Mouse (Mus musculus) liver, embryonic 13.5 days (tissue): ENCODE results near the gene Setd1a. TPM values are rescaled to one million over a fixed set of nuclear protein-coding genes. Genes with fewer than 3 reads are reported as not detected.

Experiments
- ATAC-seq: fragments of 200-750 bp; cut with Nextera tagmentation; 2 replicates; pipeline ENCODE4 v1.8.0; 2017; ENCODE audit warnings: low read depth, mild to moderate bottlenecking, moderate number of reproducible peaks, moderate library complexity
- DNase-seq: peaks from one replicate; pipeline ENCODE4 v3.0.0; 2022
- H3K27ac ChIP-seq: fragments of 300-500 bp; sonication (generic); 2 replicates; pipeline ENCODE4 v1.5.1; 2015; ENCODE audit warnings: moderate library complexity, mild to moderate bottlenecking, inconsistent platforms
- H3K27me3 ChIP-seq: fragments of 300-500 bp; sonication (generic); 2 replicates; pipeline ENCODE4 v1.6.1; 2015; ENCODE audit warnings: mild to moderate bottlenecking, inconsistent platforms
- H3K36me3 ChIP-seq: fragments of 300-500 bp; sonication (generic); 2 replicates; pipeline ENCODE4 v1.6.1; 2015; ENCODE audit warnings: mild to moderate bottlenecking, inconsistent platforms
- H3K4me1 ChIP-seq: fragments of 300-500 bp; sonication (generic); replicated peaks from 2 replicates; pipeline ENCODE4 v1.6.1; 2015; ENCODE audit warnings: inconsistent platforms
- H3K4me2 ChIP-seq: fragments of 300-500 bp; sonication (generic); 2 replicates; pipeline ENCODE4 v1.6.1; 2015; ENCODE audit warnings: inconsistent platforms, mild to moderate bottlenecking, moderate library complexity
- H3K4me3 ChIP-seq: fragments of 300-500 bp; sonication (generic); replicated peaks from 2 replicates; pipeline ENCODE4 v1.5.1; 2015; ENCODE audit warnings: mild to moderate bottlenecking, inconsistent platforms
- H3K9ac ChIP-seq: fragments of 300-500 bp; sonication (generic); 2 replicates; pipeline ENCODE4 v1.6.1; 2015; ENCODE audit warnings: mild to moderate bottlenecking, inconsistent platforms
- H3K9me3 ChIP-seq: fragments of 300-500 bp; sonication (generic); replicated peaks from 2 replicates; pipeline ENCODE4 v1.6.1; 2016; ENCODE audit warnings: inconsistent platforms
- WGBS: fragments of 180-500 bp; shearing (Covaris S2); methylation state at CpG from one replicate; pipeline ENCODE4 v1.1.7; 2015; ENCODE audit not compliant: insufficient replicate concordance; 5-methylcytosine and 5-hydroxymethylcytosine counted together
- polyA plus RNA-seq: library from polyadenylated mRNA; unstranded; fragments of >200 nt; fragmentation: Nextera tagmentation; extraction: Ambion mirVana; gene quantifications from 2 replicates; pipeline ENCODE4 v1.2.1, GENCODE M21; 2015

The Setd1a gene
- polyA plus RNA-seq, 1 experiment from 2014 or later = 8.4 TPM

GRCm38 (mm10) chr7:127750131-127751127 is 26.0 kb upstream of the Setd1a start:
- no peak for ATAC-seq
- WGBS = 80% methylated on average over 19 of the region's 19 CpGs
- peaks cover 58% of the 10 kb centered on the region for H3K36me3 ChIP-seq

GRCm38 (mm10) chr7:127751619-127752018 is 24.9 kb upstream of the Setd1a start:
- DNase-seq = no peak
- Histone ChIP-seq H3K4me3 (no peak overlapping the region), H3K4me2 (no peak overlapping the region), H3K4me1 (peaks cover 16% of the 10 kb centered on the region), H3K9me3 (no peaks in the 10 kb centered on the region), H3K9ac (no peak overlapping the region), H3K27me3 (no peaks in the 10 kb centered on the region), H3K36me3 (peaks cover 59% of the 10 kb centered on the region), H3K27ac (0 out of 2 replicates have a peak overlapping the region, but pooled peaks have one; percentile 3)
- ATAC-seq = no peak
- WGBS = 87% methylated on average over 5 of the region's 5 CpGs

More at GRCm38 (mm10) chr7:127750131-127751127, 26.0 kb upstream of the Setd1a start:
- no peak overlapping the region for H3K9ac ChIP-seq
- no peaks in the 10 kb centered on the region for H3K9me3 ChIP-seq
- H3K27me3 ChIP-seq = no peaks in the 10 kb centered on the region
- no peak overlapping the region for H3K4me3 ChIP-seq
- no peak for DNase-seq
- H3K4me2 ChIP-seq = no peak overlapping the region
- H3K27ac ChIP-seq = no peak overlapping the region
- H3K4me1 ChIP-seq = peaks cover 22% of the 10 kb centered on the region

- DNase-seq (no peak), ATAC-seq (no peak)
- no peak overlapping the region for H3K4me3 ChIP-seq
- H3K27ac ChIP-seq = no peak overlapping the region
- no peaks in the 10 kb centered on the region for H3K27me3 ChIP-seq
- H3K9me3 ChIP-seq = no peaks in the 10 kb centered on the region
- H3K4me1 ChIP-seq = peaks cover 11% of the 10 kb centered on the region
- peaks cover 59% of the 10 kb centered on the region for H3K36me3 ChIP-seq
- no peak overlapping the region for H3K9ac ChIP-seq
- no peak overlapping the region for H3K4me2 ChIP-seq
- WGBS = 89% methylated on average over 27 of the region's 27 CpGs
Observed at GRCm38 (mm10) chr7:127752069-127752468, 24.4 kb upstream of the Setd1a start.

GRCm38 (mm10) chr7:127753158-127753557 is 23.3 kb upstream of the Setd1a start:
- Histone ChIP-seq H3K9ac (no peak overlapping the region), H3K27me3 (no peaks in the 10 kb centered on the region), H3K27ac (no peak overlapping the region), H3K4me2 (no peak overlapping the region), H3K4me1 (0 out of 2 replicates have a peak, but pooled peaks cover under 1% of the 10 kb centered on the region), H3K36me3 (peaks cover 58% of the 10 kb centered on the region), H3K9me3 (no peaks in the 10 kb centered on the region), H3K4me3 (no peak overlapping the region)
- no peak for ATAC-seq
- DNase-seq = no peak
- WGBS = 51% methylated on average over 5 of the region's 5 CpGs

- WGBS = 73% methylated on average over 7 of the region's 7 CpGs
- H3K27me3 ChIP-seq = no peaks in the 10 kb centered on the region
- H3K36me3 ChIP-seq = peaks cover 54% of the 10 kb centered on the region
Observed at GRCm38 (mm10) chr7:127753741-127754140, 22.7 kb upstream of the Setd1a start.

GRCm38 (mm10) chr7:127759716-127760115 is 16.8 kb upstream of the Setd1a start:
- DNase-seq (no peak), ATAC-seq (no peak)
- Histone ChIP-seq H3K27me3 (no peaks in the 10 kb centered on the region), H3K9ac (no peak overlapping the region), H3K4me3 (no peak overlapping the region), H3K9me3 (no peaks in the 10 kb centered on the region), H3K4me1 (peaks cover 21% of the 10 kb centered on the region), H3K4me2 (no peak overlapping the region), H3K36me3 (peaks cover 17% of the 10 kb centered on the region), H3K27ac (no peak overlapping the region)
- WGBS = 25% methylated on average over 6 of the region's 6 CpGs

More at GRCm38 (mm10) chr7:127753741-127754140, 22.7 kb upstream of the Setd1a start:
- H3K27ac ChIP-seq = no peak overlapping the region
- H3K9ac ChIP-seq = no peak overlapping the region
- no peak overlapping the region for H3K4me2 ChIP-seq
- DNase-seq (no peak), ATAC-seq (no peak)
- no peaks in the 10 kb centered on the region for H3K4me1 ChIP-seq
- no peak overlapping the region for H3K4me3 ChIP-seq
- no peaks in the 10 kb centered on the region for H3K9me3 ChIP-seq

GRCm38 (mm10) chr7:127760478-127760877 is 16.0 kb upstream of the Setd1a start:
- no peak for ATAC-seq
- H3K27me3 ChIP-seq = no peaks in the 10 kb centered on the region
- no peaks in the 10 kb centered on the region for H3K9me3 ChIP-seq
- H3K4me2 ChIP-seq = no peak overlapping the region
- no peak overlapping the region for H3K4me3 ChIP-seq
- peaks cover 26% of the 10 kb centered on the region for H3K4me1 ChIP-seq
- no peak overlapping the region; the same call in 1 of the 2 replicates for H3K27ac ChIP-seq
- 81% methylated on average over 3 of the region's 3 CpGs for WGBS
- H3K9ac ChIP-seq = no peak overlapping the region
- H3K36me3 ChIP-seq = peaks cover 13% of the 10 kb centered on the region
- DNase-seq = no peak

GRCm38 (mm10) chr7:127761026-127761425 is 15.4 kb upstream of the Setd1a start:
- Histone ChIP-seq H3K4me3 (no peak overlapping the region), H3K27ac (no peak overlapping the region), H3K9ac (no peak overlapping the region), H3K4me2 (no peak overlapping the region), H3K4me1 (peaks cover 32% of the 10 kb centered on the region), H3K36me3 (peaks cover 12% of the 10 kb centered on the region), H3K9me3 (no peaks in the 10 kb centered on the region), H3K27me3 (no peaks in the 10 kb centered on the region)
- DNase-seq = peak; percentile 56
- peak; percentile 68 for ATAC-seq
- WGBS = 18% methylated on average over 7 of the region's 7 CpGs

- no peak overlapping the region for H3K4me3 ChIP-seq
- WGBS = 74% methylated on average over 4 of the region's 4 CpGs
- H3K4me1 ChIP-seq = peaks cover 58% of the 10 kb centered on the region
- H3K27ac ChIP-seq = peak overlapping the region; percentile 2; the same call in 1 of the 2 replicates
- ATAC-seq (no peak), DNase-seq (no peak)
- H3K9ac ChIP-seq = no peak overlapping the region
- no peaks in the 10 kb centered on the region for H3K9me3 ChIP-seq
- H3K36me3 ChIP-seq = peaks cover 14% of the 10 kb centered on the region
- no peaks in the 10 kb centered on the region for H3K27me3 ChIP-seq
- H3K4me2 ChIP-seq = no peak overlapping the region
Observed at GRCm38 (mm10) chr7:127763642-127764041, 12.8 kb upstream of the Setd1a start.

GRCm38 (mm10) chr7:127765756-127766155 is 10.7 kb upstream of the Setd1a start:
- peak overlapping the region; percentile 98 for H3K27ac ChIP-seq
- peaks cover 14% of the 10 kb centered on the region for H3K36me3 ChIP-seq
- H3K4me3 ChIP-seq = no peak overlapping the region
- no peaks in the 10 kb centered on the region for H3K9me3 ChIP-seq
- no peak for DNase-seq
- H3K27me3 ChIP-seq = no peaks in the 10 kb centered on the region
- ATAC-seq = no peak
- 70% methylated on average over 2 of the region's 2 CpGs for WGBS
- H3K4me1 ChIP-seq = peaks cover 63% of the 10 kb centered on the region
- H3K9ac ChIP-seq = peak overlapping the region; percentile 19; the same call in 1 of the 2 replicates
- no peak overlapping the region for H3K4me2 ChIP-seq

GRCm38 (mm10) chr7:127766851-127767609 is 9.4 kb upstream of the Setd1a start:
- Histone ChIP-seq H3K4me3 (peak overlapping the region; percentile 73), H3K9ac (peak overlapping the region; percentile 92), H3K4me1 (peaks cover 71% of the 10 kb centered on the region), H3K27me3 (no peaks in the 10 kb centered on the region), H3K27ac (peak overlapping the region; percentile 98), H3K9me3 (no peaks in the 10 kb centered on the region), H3K36me3 (peaks cover 14% of the 10 kb centered on the region), H3K4me2 (peak overlapping the region; percentile 96)
- peak; percentile 93 for ATAC-seq
- DNase-seq = peak; percentile 88
- 30% methylated on average over 17 of the region's 17 CpGs for WGBS
